Mouse (Mus musculus) mouse trophoblast stem cell (cell line): Measurements from ENCODE around the gene Adamtsl3.

Experiments
- in situ Hi-C, 2 experiments: fragments of 300-500 bp; cut with MseI, MboI; formaldehyde crosslinking; loops; 2 replicates in 1 of 2; 3 replicates in 1 of 2; pipeline ENCODE4 v1.15.1; 2025

The Adamtsl3 gene

GRCm38 (mm10) chr7:82360186-82360585 lies 24.7 kb downstream of the Adamtsl3 start:
- in situ Hi-C loops, result no loop called here

DNA sequence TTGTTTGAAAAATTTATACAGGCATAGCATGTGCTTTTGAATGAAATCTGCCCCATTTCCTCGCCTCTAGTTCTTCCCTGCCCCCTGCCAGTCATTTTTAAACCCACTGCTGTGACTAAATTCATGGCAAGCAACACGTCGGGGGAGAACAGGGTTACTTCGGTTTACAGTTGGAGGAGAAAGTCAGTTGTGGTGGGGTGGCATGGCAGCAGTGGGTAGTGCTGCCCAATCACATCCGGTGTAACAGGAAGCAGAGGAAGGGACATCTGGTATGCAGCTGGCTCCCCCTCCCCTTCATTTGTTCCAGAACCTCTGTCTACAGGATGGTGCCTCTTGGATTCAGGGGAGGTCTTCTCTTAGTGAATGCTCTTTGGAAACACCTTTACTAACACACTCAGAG lies 25.6 kb downstream of the Adamtsl3 start:
- in situ Hi-C loops, result no loop called here

- in situ Hi-C loops, result no loop called here
Measured at GRCm38 (mm10) chr7:82364567-82364966, 29.1 kb downstream of the Adamtsl3 start.

DNA sequence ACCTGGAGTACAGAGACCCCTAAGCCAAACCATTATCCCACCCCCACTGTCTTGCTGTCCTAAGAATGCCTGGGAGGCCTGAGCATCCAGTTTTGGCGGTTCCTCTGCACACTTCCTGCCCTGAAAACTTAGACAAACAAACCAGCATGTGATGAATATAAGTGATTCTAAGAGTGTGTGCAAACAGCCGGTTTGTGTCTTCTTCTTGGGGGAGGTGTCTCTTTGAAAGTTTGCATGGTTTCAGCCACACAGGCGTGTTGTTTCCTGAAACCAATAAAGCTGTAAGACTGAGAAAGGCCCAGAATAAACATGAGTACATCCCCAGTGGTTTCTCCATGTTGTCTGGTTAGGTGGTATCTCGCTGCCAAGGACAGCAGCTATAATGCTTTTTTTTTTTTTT lies 30.6 kb downstream of the Adamtsl3 start:
- in situ Hi-C loops, result no loop called here

- in situ Hi-C loops, result no loop called here
Measured at GRCm38 (mm10) chr7:82366471-82366870, 31.0 kb downstream of the Adamtsl3 start.

DNA sequence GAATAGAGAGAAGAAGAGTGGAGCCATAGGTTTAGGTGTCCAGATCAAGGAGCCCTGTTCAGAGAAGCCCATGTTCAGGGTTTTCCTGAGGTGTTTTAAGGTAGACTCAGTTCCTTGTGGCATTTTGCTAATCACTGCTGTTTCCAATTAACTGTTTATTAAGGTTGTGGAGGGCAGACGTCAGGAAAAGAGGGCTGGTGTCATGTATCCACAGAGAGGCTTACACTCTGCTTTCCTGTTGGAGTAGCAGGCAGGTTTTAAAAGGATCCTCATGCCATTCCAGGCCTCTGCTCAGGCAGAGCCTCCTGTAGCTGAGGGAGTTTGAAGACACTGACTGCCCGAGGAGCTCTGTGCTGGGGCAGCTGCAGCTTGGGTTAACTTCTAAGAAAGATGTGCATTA lies 32.6 kb downstream of the Adamtsl3 start:
- in situ Hi-C loops, result no loop called here

GRCm38 (mm10) chr7:82370132-82370531 lies 34.6 kb downstream of the Adamtsl3 start:
- in situ Hi-C loops, result no loop called here

DNA sequence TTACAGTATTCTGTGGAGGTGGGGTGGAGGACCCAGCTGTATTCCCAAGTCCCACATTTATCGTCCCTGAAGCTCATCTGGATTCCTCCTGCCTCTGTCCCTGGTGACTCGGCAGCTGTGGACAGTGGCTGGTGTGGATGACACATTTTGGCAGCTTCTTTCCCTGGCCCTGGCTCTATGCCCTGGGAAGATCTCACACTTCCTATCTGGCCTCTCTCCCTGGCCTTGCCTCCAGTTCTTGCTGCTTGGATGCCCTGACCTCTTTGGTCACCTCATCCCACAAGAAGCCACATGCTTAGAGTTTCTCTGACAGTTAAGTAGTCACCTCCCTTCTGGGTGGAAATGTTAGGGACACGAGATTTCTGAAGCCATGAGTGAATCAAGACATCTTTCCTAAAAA lies 35.9 kb downstream of the Adamtsl3 start:
- in situ Hi-C loops, result no loop called here

- in situ Hi-C loops, result no loop called here
Measured at GRCm38 (mm10) chr7:82378311-82378710, 42.8 kb downstream of the Adamtsl3 start.

- in situ Hi-C loops, result no loop called here
Measured at GRCm38 (mm10) chr7:82379765-82380164, 44.3 kb downstream of the Adamtsl3 start.

- in situ Hi-C loops, result no loop called here
Measured at GRCm38 (mm10) chr7:82382843-82383535, 47.5 kb downstream of the Adamtsl3 start.

- in situ Hi-C loops, result no loop called here
Measured at GRCm38 (mm10) chr7:82383536-82383848, 48.0 kb downstream of the Adamtsl3 start.

GRCm38 (mm10) chr7:82387121-82387520 lies 51.6 kb downstream of the Adamtsl3 start:
- in situ Hi-C loops, result no loop called here

DNA sequence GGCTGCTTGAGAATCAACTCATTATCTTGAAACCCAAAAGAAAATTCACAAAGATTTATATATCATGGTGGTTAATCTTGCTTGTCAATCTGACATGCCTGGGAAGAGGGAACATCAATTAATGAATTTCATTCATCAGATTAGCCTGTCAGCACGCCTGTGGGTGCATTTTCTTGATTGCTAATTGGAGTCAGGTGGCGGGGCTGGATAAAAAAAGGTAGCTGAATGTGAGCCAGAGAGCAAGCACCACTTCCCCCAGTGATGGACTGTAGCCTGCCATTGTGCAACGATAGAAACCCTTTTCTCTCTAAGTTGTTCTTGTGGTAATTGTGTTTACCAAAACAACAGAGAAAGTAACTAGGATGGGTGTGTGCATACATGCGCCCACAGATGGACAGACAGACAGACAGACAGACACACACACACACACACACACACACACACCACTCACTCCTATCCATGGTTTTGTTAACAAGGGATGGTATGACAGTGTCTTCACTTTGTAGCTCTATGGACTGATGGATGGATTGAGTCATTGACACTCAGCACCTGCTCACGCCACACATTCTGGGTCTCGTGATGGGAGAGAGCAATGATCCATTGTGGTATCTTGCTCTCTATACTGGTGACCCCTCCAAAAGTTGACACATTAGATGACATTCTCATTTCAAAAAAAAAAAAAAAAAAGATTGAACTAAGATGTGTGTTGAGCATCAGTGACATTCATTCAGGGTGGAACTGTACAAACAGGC lies 59.1 kb downstream of the Adamtsl3 start:
- in situ Hi-C loops, result no loop called here

DNA sequence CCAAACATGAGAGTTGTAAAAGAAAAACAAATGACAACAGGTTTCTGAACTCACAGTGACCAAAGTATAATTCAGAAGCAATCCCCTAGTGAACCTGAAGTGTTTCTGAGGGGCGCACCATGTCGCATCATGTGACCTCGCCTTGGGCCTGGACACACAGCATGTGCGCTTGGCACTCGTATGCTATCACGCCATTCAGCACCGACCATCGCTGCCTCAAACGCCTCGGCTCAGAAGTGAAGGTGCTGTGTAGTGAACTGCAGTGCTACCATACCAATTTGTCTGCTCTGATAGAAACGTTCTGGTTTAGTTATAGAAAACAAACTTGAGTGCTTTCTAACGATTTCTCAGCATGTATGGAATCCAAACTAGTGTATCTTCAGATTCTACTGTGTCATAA lies 59.7 kb downstream of the Adamtsl3 start:
- in situ Hi-C loops, result no loop called here

DNA sequence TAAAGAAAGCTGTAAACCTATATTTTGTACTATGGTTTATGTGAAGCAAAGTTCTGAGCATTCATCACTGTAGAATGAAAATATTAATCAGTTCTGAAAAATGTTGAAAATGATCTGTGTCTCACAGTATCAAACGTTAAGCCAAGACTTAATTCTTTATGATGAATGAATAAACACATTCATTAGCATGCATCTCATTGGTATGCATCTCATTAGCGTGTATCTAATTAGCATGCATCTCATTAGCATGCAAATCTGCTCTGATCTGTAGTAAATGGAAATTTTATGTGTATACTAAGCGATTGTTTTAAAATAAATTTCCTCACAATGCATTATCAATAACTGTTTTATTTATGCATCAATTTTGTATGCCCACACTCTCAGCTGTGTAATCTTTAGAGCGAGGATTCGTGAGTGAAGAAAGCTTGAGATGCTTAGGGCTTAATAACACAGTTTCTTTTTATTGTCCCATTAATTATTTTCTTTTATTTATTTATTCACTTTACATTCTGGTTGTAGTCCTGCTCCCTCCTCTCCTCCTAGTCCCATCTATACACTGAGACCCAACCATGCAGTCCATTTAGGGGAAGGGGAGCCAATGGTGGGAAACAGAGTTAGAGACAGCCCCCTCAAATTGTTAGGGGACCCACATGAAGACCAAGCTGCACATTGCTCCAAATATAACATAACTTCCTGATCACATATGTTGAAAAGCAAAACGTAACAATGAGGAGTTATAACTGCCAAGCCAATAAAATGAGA lies 60.4 kb downstream of the Adamtsl3 start:
- in situ Hi-C loops, result no loop called here

- in situ Hi-C loops, result no loop called here
Measured at GRCm38 (mm10) chr7:82396869-82397268, 61.4 kb downstream of the Adamtsl3 start.

GRCm38 (mm10) chr7:82397632-82398031 lies 62.1 kb downstream of the Adamtsl3 start:
- in situ Hi-C loops, result no loop called here

- in situ Hi-C loops, result no loop called here
Measured at GRCm38 (mm10) chr7:82405466-82406045, 70.1 kb downstream of the Adamtsl3 start.

DNA sequence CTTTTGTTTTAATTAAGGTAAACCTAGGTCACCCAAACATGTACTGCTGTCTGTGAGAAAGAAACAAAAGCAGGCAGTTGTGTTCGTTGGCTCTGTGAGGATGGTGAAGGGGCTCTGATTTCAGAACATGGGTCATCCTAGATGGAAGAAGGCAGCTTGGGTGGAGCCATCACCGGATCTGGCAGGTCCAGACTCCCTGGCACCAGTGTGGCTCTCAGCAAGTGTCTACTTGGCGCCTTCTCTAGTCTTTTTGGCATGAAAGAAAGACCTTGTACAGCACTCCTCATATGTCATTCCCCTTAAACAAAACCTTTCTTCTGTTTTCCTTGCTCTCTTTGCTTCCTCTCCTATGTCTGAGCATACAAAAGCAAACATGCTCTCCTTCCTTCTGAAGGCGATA lies 75.5 kb downstream of the Adamtsl3 start:
- in situ Hi-C loops, result no loop called here

DNA sequence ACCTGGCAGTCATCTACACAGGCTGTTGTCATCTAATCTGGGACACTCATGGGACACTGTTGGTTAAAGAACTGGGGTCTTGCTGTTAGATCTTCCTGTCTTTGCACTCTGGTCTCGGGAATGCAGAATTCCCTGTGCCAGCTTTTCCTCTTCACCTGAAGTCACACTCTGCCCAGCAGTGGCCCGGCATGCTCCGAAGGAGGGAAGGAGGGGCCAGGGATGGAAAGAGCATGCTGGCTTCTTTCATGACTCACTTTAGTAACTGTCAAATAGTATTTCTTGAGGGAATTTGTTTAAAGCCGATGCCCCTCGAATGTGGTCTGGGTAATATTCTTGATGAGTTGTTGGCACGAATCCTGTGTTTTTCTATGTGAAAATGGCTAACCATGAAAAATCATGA lies 81.2 kb downstream of the Adamtsl3 start:
- in situ Hi-C loops, result no loop called here

- in situ Hi-C loops, result no loop called here
Measured at GRCm38 (mm10) chr7:82417053-82417452, 81.6 kb downstream of the Adamtsl3 start.
